Mouse (Mus musculus): ENCODE measurements at regions not wholly inside any gene's neighbourhood (a gene's known extent, or its start where the extent isn't known, plus 50 kb on each side); places are given as distances from the start of the nearest gene placed in this dataset.

DNA sequence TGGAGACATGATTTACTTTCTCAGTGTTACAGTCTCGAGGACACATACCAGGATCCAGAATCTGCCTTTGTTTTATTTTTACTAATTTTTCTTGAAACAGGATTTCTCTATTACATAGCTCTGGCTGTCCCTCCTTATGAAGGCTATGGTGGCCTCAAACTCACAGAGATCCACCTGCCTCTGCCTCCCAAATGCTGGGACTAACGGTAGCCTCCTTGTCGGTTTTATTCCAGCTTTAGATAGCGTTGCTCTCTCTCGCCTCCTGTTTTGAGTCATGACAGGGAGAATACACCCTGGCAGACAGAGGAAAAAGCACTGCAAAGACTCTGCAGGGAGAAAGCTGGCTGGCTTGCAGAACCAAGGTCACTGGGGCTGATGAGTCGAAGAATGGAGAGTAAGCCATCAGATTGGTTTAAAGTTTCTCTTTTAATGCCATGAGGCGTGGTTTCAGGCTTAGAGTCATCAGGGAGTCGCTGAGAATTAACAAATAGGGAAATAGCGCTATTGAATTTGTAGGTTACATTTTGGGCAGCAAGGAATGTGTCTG lies 119.8 kb downstream of the Tbx4 start:
- no peak for TF ChIP-seq CTCF (IDR thresholded peaks at IDR 0.05; ENCODE audit: extremely low read depth, insufficient read length, insufficient replicate concordance, low read depth, low read length)
- TF ChIP-seq POLR2A (IDR thresholded peaks at IDR 0.05; ENCODE audit: low read depth, low read length) = no peak
